Comparison of ENCODE assay signal across 12 mouse cellular contexts in genomic region chr7:78518760-78519363, GRCm38 (mm10).
DNase-seq lines count a peak whose midpoint lies in the region; ATAC-seq lines count a peak whose summit lies in the region.
"Had no signal": no experiment of that assay in that cellular context is flagged by ENCODE, and none has a peak within 500 bp of the region (broad histone marks: within the 10 kb centered on the region; RNA-seq: fewer than 3 reads in every experiment).

No protein-coding gene starts in this region.

- no peak overlapping the region for H3K27ac ChIP-seq in hindbrain, embryonic 14.5 days
- no peak overlapping the region for H3K27ac ChIP-seq in hindbrain, embryonic 11.5 days (ENCODE audit: low read depth, low read length)
- H3K27ac ChIP-seq: embryonic facial prominence, embryonic 15.5 days; heart, embryonic 15.5 days; kidney, postnatal 0 days had no signal

- H3K9me3 ChIP-seq in hindbrain, embryonic 14.5 days (ENCODE audit: control insufficient read depth, low read length) = no peaks in the 10 kb centered on the region
- H3K9me3 ChIP-seq in hindbrain, embryonic 11.5 days (ENCODE audit: control insufficient read depth, low read length) = no peaks in the 10 kb centered on the region
- H3K9me3 ChIP-seq: embryonic facial prominence, embryonic 15.5 days; heart, embryonic 15.5 days had no signal

- peaks cover 5% of the 10 kb centered on the region for H3K4me1 ChIP-seq in hindbrain, embryonic 14.5 days (replicated peaks; ENCODE audit: control insufficient read depth, insufficient read depth, low read length)
- no peaks in the 10 kb centered on the region for H3K4me1 ChIP-seq in hindbrain, embryonic 11.5 days (replicated peaks; ENCODE audit: control insufficient read depth, insufficient read depth, low read length)
- H3K4me1 ChIP-seq: embryonic facial prominence, embryonic 15.5 days; heart, embryonic 15.5 days had no signal

- H3K4me2 ChIP-seq in hindbrain, embryonic 14.5 days (replicated peaks) = no peak overlapping the region
- no peak overlapping the region for H3K4me2 ChIP-seq in hindbrain, embryonic 11.5 days (replicated peaks; ENCODE audit: low read depth, low read length)
- H3K4me2 ChIP-seq: embryonic facial prominence, embryonic 15.5 days; heart, embryonic 15.5 days had no signal

- WGBS in hindbrain, embryonic 14.5 days = 77% methylated on average over 5 of the region's 5 CpGs
- WGBS in hindbrain, embryonic 11.5 days = 85% methylated on average over 5 of the region's 5 CpGs

- ATAC-seq in hindbrain, embryonic 14.5 days (ENCODE audit: low FRiP score) = no peak
- ATAC-seq in hindbrain, embryonic 11.5 days (ENCODE audit: low FRiP score) = no peak

- H3K27me3 ChIP-seq in hindbrain, embryonic 14.5 days (ENCODE audit: control insufficient read depth, insufficient read depth, low read length) = no peaks in the 10 kb centered on the region
- H3K27me3 ChIP-seq in hindbrain, embryonic 11.5 days (ENCODE audit: control insufficient read depth, insufficient read depth, low read length) = no peaks in the 10 kb centered on the region
- H3K27me3 ChIP-seq: embryonic facial prominence, embryonic 15.5 days; heart, embryonic 15.5 days had no signal

- peak; percentile 55 for DNase-seq in hindbrain, embryonic 14.5 days (ENCODE audit: low spot score)
- no peak for DNase-seq in hindbrain, embryonic 11.5 days (ENCODE audit: low spot score)
- peak; percentile 25 for DNase-seq in adrenal gland, adult 8-10 months
- DNase-seq in brain, adult 2 months (ENCODE audit: low read depth, low spot score) = peak; percentile 99
- peak; percentile 97 to 98 for DNase-seq in cerebellum, postnatal 36 days
- DNase-seq in ovary, postnatal 10 days (ENCODE audit: low spot score) = no peak
- DNase-seq in left cerebral cortex, adult 9 months (ENCODE audit: low spot score in 2 of 2) = no peak
- no peak for DNase-seq in testis, postnatal 10 days (ENCODE audit: low spot score)
- DNase-seq: lung, adult 18-20 months had no signal

- H3K4me3 ChIP-seq in hindbrain, embryonic 14.5 days (replicated peaks; ENCODE audit: low read length) = no peak overlapping the region
- no peak overlapping the region for H3K4me3 ChIP-seq in hindbrain, embryonic 11.5 days (ENCODE audit: low read depth, low read length)
- H3K4me3 ChIP-seq: embryonic facial prominence, embryonic 15.5 days; heart, embryonic 15.5 days had no signal

- peaks cover 22% of the 10 kb centered on the region; the same call in 1 of the 2 replicates for H3K36me3 ChIP-seq in hindbrain, embryonic 14.5 days (replicated peaks; ENCODE audit: control insufficient read depth, insufficient read depth)
- H3K36me3 ChIP-seq in hindbrain, embryonic 11.5 days (ENCODE audit: control insufficient read depth, insufficient read depth, low read length) = no peaks in the 10 kb centered on the region
- H3K36me3 ChIP-seq: embryonic facial prominence, embryonic 15.5 days; heart, embryonic 15.5 days had no signal

- H3K9ac ChIP-seq in hindbrain, embryonic 14.5 days = no peak overlapping the region
- H3K9ac ChIP-seq in hindbrain, embryonic 11.5 days (ENCODE audit: low read depth, low read length) = no peak overlapping the region
- H3K9ac ChIP-seq: embryonic facial prominence, embryonic 15.5 days; heart, embryonic 15.5 days had no signal

Comparison
In these comparisons a context has a peak if more than half of its experiments do, and no peak if none do; other contexts are left out.
1. DNase-seq: peak in hindbrain, embryonic 14.5 days (single experiment), adrenal gland, adult 8-10 months (single experiment), brain, adult 2 months (single experiment) and cerebellum, postnatal 36 days (2 of 2); none in hindbrain, embryonic 11.5 days (single experiment), ovary, postnatal 10 days (single experiment), left cerebral cortex, adult 9 months (0 of 2) and testis, postnatal 10 days (single experiment).